Mouse (Mus musculus) embryo, embryonic 11.5 days (tissue): ENCODE data around the gene Nlgn3.

Source experiments
- DNase-seq: peaks from one replicate; pipeline ENCODE4 v3.0.0-alpha.2; 2012; ENCODE audit warnings: low read depth, low spot score

Gene Nlgn3

GRCm38 (mm10) chrX:101299055-101299454, at the start of gene Nlgn3:
Gene Nlgn3, plus strand, starts transcription at chrX:101299168.
- no peak for DNase-seq

- DNase-seq, result peak; percentile 84
Measured at GRCm38 (mm10) chrX:101253952-101254729, 44.8 kb upstream of the Nlgn3 start, which contains the start of gene Foxo4. Gene Foxo4, plus strand, starts transcription at chrX:101254528.

GRCm38 (mm10) chrX:101254740-101255139, 44.2 kb upstream of the Nlgn3 start:
- DNase-seq, result no peak

DNA sequence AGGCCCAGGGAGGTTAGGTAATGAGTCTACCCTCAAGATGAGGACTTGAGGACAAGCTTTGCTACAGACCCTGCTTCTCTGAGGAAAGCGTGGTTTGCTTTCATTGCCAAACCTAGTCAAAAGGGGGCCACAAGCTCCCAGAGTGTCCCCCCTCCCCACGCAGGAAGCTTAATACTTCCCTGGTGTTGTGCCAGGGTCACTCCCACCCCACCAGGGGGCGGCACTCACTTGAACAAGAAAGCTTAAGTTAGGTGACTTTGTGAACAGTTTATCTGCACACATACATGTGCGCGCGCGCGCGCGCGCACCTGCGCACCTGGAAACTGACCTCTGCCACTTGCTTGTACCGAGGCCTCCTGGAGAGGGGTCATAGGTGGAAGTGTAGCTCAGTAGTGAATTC, 42.4 kb upstream of the Nlgn3 start:
- no peak for DNase-seq

DNA sequence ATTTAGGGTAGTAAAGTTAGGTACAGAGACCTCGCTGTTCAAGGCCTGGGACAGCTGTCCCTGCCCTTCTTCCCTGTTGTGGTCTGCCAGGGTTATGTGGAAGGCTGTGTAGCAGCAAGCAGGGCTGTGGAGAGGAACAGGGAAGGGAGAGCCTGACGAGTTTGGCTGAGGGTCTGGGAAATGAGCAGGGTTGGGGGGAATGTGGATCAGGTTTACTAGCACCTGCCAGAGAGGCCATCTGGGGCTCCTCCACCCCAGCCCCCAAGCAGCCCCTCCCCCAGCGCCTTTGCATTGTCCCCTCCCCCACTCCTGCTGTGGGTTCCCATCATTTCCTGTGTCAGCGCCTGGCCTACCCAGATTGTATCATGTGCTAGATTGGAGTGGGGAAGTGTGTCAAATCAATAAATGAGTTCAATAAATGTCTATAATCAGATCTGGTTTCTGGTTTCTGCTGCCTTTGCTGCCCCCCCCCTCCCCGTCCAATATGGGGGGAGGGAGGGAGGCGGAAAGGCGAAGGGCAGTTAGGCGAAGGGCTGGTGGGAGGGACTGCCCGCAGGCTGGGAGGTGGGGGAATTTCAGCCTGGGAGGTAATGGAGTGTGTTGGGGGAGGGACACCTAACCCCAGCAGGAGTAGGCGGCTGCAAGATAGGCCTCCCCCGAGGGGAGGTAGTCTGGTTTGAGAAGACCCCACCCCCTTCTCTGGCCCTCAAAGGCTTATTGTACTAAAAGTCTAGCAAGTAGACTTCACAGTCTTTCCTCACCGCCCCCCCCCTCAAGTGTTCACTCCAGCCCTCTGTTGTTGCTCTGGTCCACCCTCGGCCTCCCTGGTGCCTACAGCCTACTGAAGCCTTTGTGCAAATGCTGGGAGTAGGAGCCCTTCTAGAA, 38.3 kb upstream of the Nlgn3 start:
- DNase-seq, result peak; percentile 44

GRCm38 (mm10) chrX:101263892-101264291, 35.1 kb upstream of the Nlgn3 start, which contains the start of gene Gm614:
Gene Gm614, minus strand, starts transcription at chrX:101263992.
- DNase-seq, result no peak

- no peak for DNase-seq
Measured at GRCm38 (mm10) chrX:101266631-101267030, 32.3 kb upstream of the Nlgn3 start.

GRCm38 (mm10) chrX:101268025-101268754, 30.8 kb upstream of the Nlgn3 start, which contains the start of gene Il2rg:
Gene Il2rg, minus strand, starts transcription at chrX:101268255.
- DNase-seq, result no peak

DNA sequence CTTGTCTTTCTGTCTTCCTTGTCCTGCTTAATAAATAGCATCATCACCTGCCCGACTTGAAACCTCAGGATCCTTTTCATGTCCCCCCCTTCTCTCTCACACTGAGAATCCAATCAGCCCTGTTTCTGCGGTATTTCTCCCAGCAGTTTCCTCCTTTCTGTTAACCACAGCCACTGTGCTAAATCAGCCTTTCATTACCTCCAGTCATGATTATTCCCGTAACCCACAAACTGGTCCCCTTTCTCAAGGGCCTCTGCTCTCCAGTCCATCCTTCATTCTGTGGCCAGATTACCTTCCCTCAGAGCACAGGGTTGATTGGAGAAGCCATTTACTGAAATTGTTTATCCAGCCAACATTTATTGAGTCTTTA, 30.2 kb upstream of the Nlgn3 start, which contains the start of gene Gm20489:
Gene Gm20489 (minus strand): TSS at position 269 of the 370 bp plus-strand sequence.
- no peak for DNase-seq

- DNase-seq, result no peak
Measured at GRCm38 (mm10) chrX:101273410-101273809, 25.6 kb upstream of the Nlgn3 start.

GRCm38 (mm10) chrX:101273875-101274738, 24.9 kb upstream of the Nlgn3 start, which contains the start of gene Med12:
Gene Med12, plus strand, starts transcription at chrX:101274030.
- DNase-seq, result peak; percentile 73

DNA sequence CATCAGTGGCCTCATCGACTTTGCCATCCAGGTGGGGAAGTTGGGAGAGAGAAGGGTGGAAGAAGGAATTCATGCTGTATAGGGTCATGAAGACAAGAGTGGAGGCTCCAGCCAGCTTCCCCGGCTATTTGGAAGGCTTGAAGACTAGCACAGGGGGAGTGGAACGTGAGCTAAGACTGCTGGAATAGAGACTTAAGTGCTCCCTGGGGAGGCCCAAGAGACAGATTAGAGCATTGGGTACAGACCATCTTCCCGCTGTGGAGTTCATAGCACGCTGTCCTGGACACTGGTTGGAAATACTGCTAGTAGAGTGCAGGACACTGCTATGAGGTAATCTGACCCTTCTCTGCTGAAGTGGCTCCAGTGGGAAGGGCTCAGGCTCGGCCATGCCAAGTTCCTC, 16.2 kb upstream of the Nlgn3 start:
- DNase-seq, result no peak

GRCm38 (mm10) chrX:101285534-101285933, 13.4 kb upstream of the Nlgn3 start:
- no peak for DNase-seq

DNA sequence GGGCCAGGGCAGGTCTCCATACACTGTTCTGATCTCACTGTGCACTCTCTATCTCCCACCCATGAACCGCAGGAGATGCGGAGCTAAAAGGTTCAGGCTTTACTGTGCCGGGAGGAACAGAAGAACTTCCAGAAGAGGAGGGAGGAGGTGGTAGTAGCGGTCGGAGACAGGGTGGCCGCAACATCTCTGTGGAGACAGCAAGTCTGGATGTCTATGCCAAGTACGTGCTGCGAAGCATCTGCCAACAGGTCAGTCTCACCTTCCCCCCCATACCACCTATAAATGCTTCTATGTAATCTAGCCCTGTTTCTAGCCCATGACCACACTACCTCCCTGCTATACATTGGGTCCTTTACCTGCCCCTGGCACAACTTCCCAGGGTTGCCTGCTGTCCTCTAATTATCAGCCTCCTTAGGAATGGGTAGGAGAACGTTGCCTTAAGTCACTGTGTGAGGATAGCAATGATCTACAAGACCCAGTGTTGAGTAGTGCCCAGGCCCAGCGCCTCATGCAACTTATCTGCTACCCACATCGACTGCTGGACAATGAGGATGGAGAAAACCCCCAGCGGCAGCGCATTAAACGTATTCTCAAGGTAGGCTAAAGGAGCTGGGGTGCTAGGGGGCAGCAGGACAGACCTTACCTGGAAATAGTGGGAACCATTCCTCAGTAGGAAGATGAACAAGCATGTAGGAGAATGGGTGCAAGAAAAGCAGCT, 12.9 kb upstream of the Nlgn3 start:
- no peak for DNase-seq

DNA sequence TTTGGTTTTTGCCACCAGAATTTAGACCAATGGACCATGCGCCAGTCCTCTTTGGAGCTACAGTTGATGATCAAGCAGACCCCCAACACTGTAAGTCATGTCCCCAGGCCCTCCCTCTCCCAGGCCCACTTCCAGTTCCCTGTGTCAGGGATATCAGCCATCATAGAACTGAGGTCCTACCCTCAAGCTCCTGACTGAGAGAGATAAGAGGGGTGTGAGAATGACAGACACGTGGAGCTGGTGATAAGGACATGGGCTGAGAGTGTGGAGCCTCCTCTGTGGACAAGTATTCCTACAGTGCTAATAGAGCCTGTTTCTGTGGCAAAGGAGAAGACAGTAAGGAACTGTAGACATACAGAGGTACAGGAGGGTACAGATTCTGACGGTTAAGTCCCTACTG, 11.4 kb upstream of the Nlgn3 start:
- DNase-seq, result no peak

GRCm38 (mm10) chrX:101288432-101288831, 10.5 kb upstream of the Nlgn3 start:
- DNase-seq, result no peak

GRCm38 (mm10) chrX:101289037-101289436, 9.9 kb upstream of the Nlgn3 start:
- no peak for DNase-seq

GRCm38 (mm10) chrX:101290111-101290510, 8.9 kb upstream of the Nlgn3 start:
- DNase-seq, result no peak

- no peak for DNase-seq
Measured at GRCm38 (mm10) chrX:101299473-101300426, 782 bp downstream of the Nlgn3 start.
